Mouse (Mus musculus) right cerebral cortex, postnatal 10 days (tissue): ENCODE measurements at regions not wholly inside any gene's neighbourhood (a gene's known extent, or its start where the extent isn't known, plus 50 kb on each side); places are given as distances from the start of the nearest gene placed in this dataset.

ENCODE experiments used
- DNase-seq, 2 experiments: peaks; one replicate each; pipeline ENCODE4 v3.0.0; 2021; ENCODE audit warnings: low spot score in 2 of 2

GRCm38 (mm10) chr9:33915349-33916056, 570.2 kb upstream of the Kirrel3 start:
- DNase-seq, result no peak

GRCm38 (mm10) chr9:33930286-33930685, 555.4 kb upstream of the Kirrel3 start:
- no peak for DNase-seq

GRCm38 (mm10) chr9:33934071-33934470, 551.6 kb upstream of the Kirrel3 start:
- no peak for DNase-seq

GRCm38 (mm10) chr9:33954319-33954718, 531.4 kb upstream of the Kirrel3 start:
- DNase-seq, result no peak
